Mouse (Mus musculus) limb, embryonic 14.5 days (tissue): Measurements from ENCODE around the gene Klhl25. TPM values are rescaled to one million over a fixed set of nuclear protein-coding genes. Genes with fewer than 3 reads are reported as not detected.

Experiments used
- ATAC-seq: fragments of 200-750 bp; cut with Nextera tagmentation; 2 replicates; pipeline ENCODE4 v1.8.0; 2017; ENCODE audit warnings: low read depth, moderate number of reproducible peaks, moderate TSS enrichment; ENCODE audit not compliant: low FRiP score
- DNase-seq: peaks from one replicate; pipeline ENCODE4 v3.0.0-alpha.2; 2015; ENCODE audit warnings: low spot score
- H3K27ac ChIP-seq: fragments of 300-500 bp; sonication (generic); replicated peaks from 2 replicates; pipeline ENCODE4 v1.5.1; 2014; ENCODE audit warnings: low read depth, mild to moderate bottlenecking, low read length, moderate library complexity, mixed read lengths
- H3K27me3 ChIP-seq: fragments of 300-500 bp; sonication (generic); 2 replicates; pipeline ENCODE4 v1.6.1; 2014; ENCODE audit warnings: low read length, mixed read lengths; ENCODE audit not compliant: control insufficient read depth, insufficient read depth
- H3K36me3 ChIP-seq: fragments of 300-500 bp; sonication (generic); 2 replicates; pipeline ENCODE4 v1.6.1; 2014; ENCODE audit warnings: mild to moderate bottlenecking, low read length, moderate library complexity, mixed read lengths; ENCODE audit not compliant: control insufficient read depth, insufficient read depth
- H3K4me1 ChIP-seq: fragments of 300-500 bp; sonication (generic); 2 replicates; pipeline ENCODE4 v1.6.1; 2014; ENCODE audit warnings: antibody characterized with exemption, low read length, mixed read lengths; ENCODE audit not compliant: control insufficient read depth, insufficient read depth
- H3K4me2 ChIP-seq: fragments of 300-500 bp; sonication (generic); replicated peaks from 2 replicates; pipeline ENCODE4 v1.6.1; 2014; ENCODE audit warnings: low read depth, mild to moderate bottlenecking, low read length, moderate library complexity; ENCODE audit not compliant: severe bottlenecking
- H3K4me3 ChIP-seq: fragments of 300-500 bp; sonication (generic); replicated peaks from 2 replicates; pipeline ENCODE4 v1.5.1; 2014; ENCODE audit warnings: low read length
- H3K9ac ChIP-seq: fragments of 300-500 bp; sonication (generic); 2 replicates; pipeline ENCODE4 v1.6.1; 2014; ENCODE audit warnings: mild to moderate bottlenecking, low read depth, low read length, moderate library complexity; ENCODE audit not compliant: severe bottlenecking
- H3K9me3 ChIP-seq: fragments of 300-500 bp; sonication (generic); 2 replicates; pipeline ENCODE4 v1.6.1; 2016; ENCODE audit warnings: low read length; ENCODE audit not compliant: control insufficient read depth
- POLR2A ChIP-seq: fragments of 200-500 bp; IDR thresholded peaks from 2 replicates; pipeline ENCODE4 v1.8.0; 2012; ENCODE audit warnings: inconsistent platforms, mild to moderate bottlenecking, moderate library complexity, borderline replicate concordance; ENCODE audit not compliant: insufficient read depth, insufficient read length; ENCODE audit errors: extremely low read depth
- whole genome bisulfite sequencing: fragments of 180-500 bp; shearing (Covaris S2); extraction: QIAGEN DNeasy Blood & Tissue Kit; methylation state at CpG from one replicate; pipeline ENCODE4 v1.1.7; 2014; 5-methylcytosine and 5-hydroxymethylcytosine counted together
- polyA plus RNA-seq, 2 experiments: library from polyadenylated mRNA; depleted of rRNA in 1 of 2; stranded (reverse) in 1 of 2; unstranded in 1 of 2; fragments of >200 nt; fragmentation: Nextera tagmentation in 1 of 2; extraction: Ambion mirVana in 1 of 2; gene quantifications; 2 replicates each; pipeline versions ENCODE4 v1.2.1 to v1.2.3; 2012 to 2014

Gene Klhl25
- polyA plus RNA-seq (2012; rRNA removed): 17.2 and 20.8 TPM in 2 replicates
- 17.9 and 19.4 TPM in 2 replicates for polyA plus RNA-seq (2014; fragmentation: Nextera tagmentation; extraction: Ambion mirVana)

- ATAC-seq: peak; percentile 98
- no peaks in the 10 kb centered on the region for H3K27me3 ChIP-seq
- TF ChIP-seq POLR2A: 0 out of 2 replicates have a peak, but pooled peaks have one; percentile 28
- WGBS: under 1% methylated on average over 60 of the region's 60 CpGs
- H3K36me3 ChIP-seq: peaks cover 9% of the 10 kb centered on the region; the same call in 1 of the 2 replicates
- peaks cover 19% of the 10 kb centered on the region for H3K4me1 ChIP-seq
- H3K4me2 ChIP-seq: peak within 1 kb of the TSS; percentile 89
- peak; percentile 97 for DNase-seq
- peak within 1 kb of the TSS; percentile 90 for H3K27ac ChIP-seq
- peak within 1 kb of the TSS; percentile 89 for H3K4me3 ChIP-seq
- peak within 1 kb of the TSS; percentile 90 for H3K9ac ChIP-seq
- no peaks in the 10 kb centered on the region for H3K9me3 ChIP-seq
Measured at GRCm38 (mm10) chr7:75848115-75848775, at the start of gene Klhl25. Gene Klhl25, plus strand, starts transcription at chr7:75848310.

GRCm38 (mm10) chr7:75800530-75800929 is 47.6 kb upstream of the Klhl25 start:
- no peak overlapping the region for H3K4me2 ChIP-seq
- no peaks in the 10 kb centered on the region for H3K36me3 ChIP-seq
- no peak for TF ChIP-seq POLR2A
- no peak for ATAC-seq
- H3K27ac ChIP-seq: no peak overlapping the region
- H3K4me1 ChIP-seq: no peaks in the 10 kb centered on the region
- no peaks in the 10 kb centered on the region for H3K27me3 ChIP-seq
- no peak for DNase-seq
- H3K4me3 ChIP-seq: no peak overlapping the region
- WGBS: 72% methylated on average over 4 of the region's 4 CpGs
- no peaks in the 10 kb centered on the region for H3K9me3 ChIP-seq
- H3K9ac ChIP-seq: no peak overlapping the region

DNA sequence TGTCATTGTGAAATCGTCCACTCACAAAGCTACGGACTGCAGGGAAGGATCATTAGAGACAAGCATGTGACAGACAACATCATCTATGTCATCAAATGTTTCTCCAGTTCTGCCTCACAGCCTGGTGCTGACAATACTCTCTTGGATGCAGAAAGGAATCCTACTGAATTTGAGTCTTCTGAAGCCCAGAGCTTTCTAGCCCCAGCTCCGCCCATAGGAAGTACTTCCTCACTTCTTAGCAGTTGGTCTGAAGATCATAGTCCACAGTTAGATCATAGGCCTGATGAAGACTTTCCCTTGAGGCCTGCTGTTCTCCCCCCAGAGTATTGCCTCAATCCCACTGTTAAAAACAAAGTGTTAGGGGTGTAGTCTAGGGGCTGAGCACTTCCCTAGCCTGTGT is 47.1 kb upstream of the Klhl25 start:
- Histone ChIP-seq H3K9ac (no peak overlapping the region), H3K9me3 (no peaks in the 10 kb centered on the region), H3K27me3 (no peaks in the 10 kb centered on the region), H3K27ac (no peak overlapping the region), H3K4me2 (no peak overlapping the region), H3K4me3 (no peak overlapping the region), H3K4me1 (no peaks in the 10 kb centered on the region), H3K36me3 (no peaks in the 10 kb centered on the region)
- no peak for DNase-seq
- TF ChIP-seq POLR2A: no peak
- ATAC-seq: no peak
- WGBS: 97% methylated on average over 3 of the region's 3 CpGs

GRCm38 (mm10) chr7:75801621-75802358 is 46.3 kb upstream of the Klhl25 start:
- H3K4me3 ChIP-seq: no peak overlapping the region
- H3K4me2 ChIP-seq: no peak overlapping the region
- ATAC-seq: no peak
- H3K27ac ChIP-seq: no peak overlapping the region
- TF ChIP-seq POLR2A: no peak
- H3K27me3 ChIP-seq: no peaks in the 10 kb centered on the region
- H3K9me3 ChIP-seq: no peaks in the 10 kb centered on the region
- no peaks in the 10 kb centered on the region for H3K4me1 ChIP-seq
- WGBS: 90% methylated on average over 5 of the region's 5 CpGs
- no peaks in the 10 kb centered on the region for H3K36me3 ChIP-seq
- H3K9ac ChIP-seq: no peak overlapping the region
- DNase-seq: no peak

DNA sequence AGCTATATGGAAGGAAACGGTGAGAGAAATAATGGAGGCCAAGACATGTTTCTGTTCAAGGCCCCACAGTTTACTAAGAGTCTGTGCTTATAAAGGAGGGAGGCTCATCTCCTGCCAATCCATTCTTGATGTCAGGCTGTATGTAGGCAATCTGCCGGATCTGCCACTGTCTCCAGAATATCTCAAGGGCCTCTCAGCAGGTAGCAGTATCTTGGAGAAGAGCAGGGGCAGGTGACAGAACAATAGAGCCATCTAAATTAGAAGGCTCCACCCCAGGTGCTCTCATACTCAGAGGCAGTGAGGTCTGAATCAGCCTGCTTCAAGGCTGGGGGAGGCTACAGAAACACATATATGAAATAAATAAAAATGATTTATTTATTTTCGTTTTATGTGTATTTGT is 45.2 kb upstream of the Klhl25 start:
- DNase-seq (no peak), ATAC-seq (no peak)
- Histone ChIP-seq H3K9me3 (no peaks in the 10 kb centered on the region), H3K27ac (no peak overlapping the region), H3K27me3 (no peaks in the 10 kb centered on the region), H3K4me2 (no peak overlapping the region), H3K4me3 (no peak overlapping the region), H3K36me3 (no peaks in the 10 kb centered on the region), H3K4me1 (no peaks in the 10 kb centered on the region), H3K9ac (no peak overlapping the region)
- WGBS: 82% methylated on average over 3 of the region's 3 CpGs
- TF ChIP-seq POLR2A: no peak
